Mouse (Mus musculus) hindbrain, embryonic 14.5 days (tissue): Measurements from ENCODE around the gene Syk. TPM values are rescaled to one million over a fixed set of nuclear protein-coding genes. Genes with fewer than 3 reads are reported as not detected.

Experiments
- ATAC-seq: fragments of 200-750 bp; cut with Nextera tagmentation; 2 replicates; pipeline ENCODE4 v1.8.0; 2017; ENCODE audit warnings: moderate number of reproducible peaks, mild to moderate bottlenecking, moderate TSS enrichment, moderate library complexity; ENCODE audit not compliant: low FRiP score
- DNase-seq: peaks from one replicate; pipeline ENCODE4 v3.0.0-alpha.2; 2015; ENCODE audit warnings: low spot score
- H3K27ac ChIP-seq: fragments of 300-500 bp; sonication (generic); 2 replicates; pipeline ENCODE4 v1.5.1; 2014; ENCODE audit warnings: mild to moderate bottlenecking, moderate library complexity
- H3K27me3 ChIP-seq: fragments of 300-500 bp; sonication (generic); 2 replicates; pipeline ENCODE4 v1.6.1; 2014; ENCODE audit warnings: mild to moderate bottlenecking, low read length, mixed read lengths; ENCODE audit not compliant: control insufficient read depth, insufficient read depth
- H3K36me3 ChIP-seq: fragments of 300-500 bp; sonication (generic); replicated peaks from 2 replicates; pipeline ENCODE4 v1.6.1; 2014; ENCODE audit not compliant: control insufficient read depth, insufficient read depth
- H3K4me1 ChIP-seq: fragments of 300-500 bp; sonication (generic); replicated peaks from 2 replicates; pipeline ENCODE4 v1.6.1; 2014; ENCODE audit warnings: antibody characterized with exemption, low read length, mixed read lengths; ENCODE audit not compliant: control insufficient read depth, insufficient read depth
- H3K4me2 ChIP-seq: fragments of 300-500 bp; sonication (generic); replicated peaks from 2 replicates; pipeline ENCODE4 v1.6.1; 2014; ENCODE audit warnings: mild to moderate bottlenecking, moderate library complexity
- H3K4me3 ChIP-seq: fragments of 300-500 bp; sonication (generic); replicated peaks from 2 replicates; pipeline ENCODE4 v1.5.1; 2014; ENCODE audit warnings: mild to moderate bottlenecking, low read length
- H3K9ac ChIP-seq: fragments of 300-500 bp; sonication (generic); 2 replicates; pipeline ENCODE4 v1.6.1; 2014
- H3K9me3 ChIP-seq: fragments of 300-500 bp; sonication (generic); 2 replicates; pipeline ENCODE4 v1.6.1; 2016; ENCODE audit warnings: low read length; ENCODE audit not compliant: control insufficient read depth
- WGBS: fragments of 180-500 bp; shearing (Covaris S2); extraction: QIAGEN DNeasy Blood & Tissue Kit; methylation state at CpG from one replicate; pipeline ENCODE4 v1.1.7; 2014; 5-methylcytosine and 5-hydroxymethylcytosine counted together
- polyA plus RNA-seq: library from polyadenylated mRNA; unstranded; fragments of >200 nt; fragmentation: Nextera tagmentation; extraction: Ambion mirVana; gene quantifications from 2 replicates; pipeline ENCODE4 v1.2.1, GENCODE M21; 2014

Syk gene
- polyA plus RNA-seq, 1 experiment from 2014 or later = 2.0 TPM

DNA sequence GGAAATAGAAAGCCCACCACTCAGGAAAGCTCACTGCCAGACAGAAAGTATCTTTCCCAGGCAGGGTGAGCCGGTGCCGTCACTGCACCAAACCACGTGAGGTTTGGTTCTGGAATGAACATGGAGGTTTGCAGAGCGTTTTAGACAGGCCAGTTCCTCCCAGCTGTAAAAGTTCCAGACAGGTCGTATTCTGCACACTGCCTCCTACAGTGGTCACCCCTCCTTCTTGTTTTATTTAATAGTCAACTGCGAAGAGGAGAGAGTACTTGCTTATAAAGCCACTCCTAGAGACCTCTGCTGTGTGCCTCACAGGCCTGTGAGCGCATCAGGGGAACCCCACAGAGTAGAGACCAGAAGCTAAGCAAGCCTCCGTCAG, 69.3 kb downstream of the Syk start:
- no peak overlapping the region for H3K27ac ChIP-seq
- H3K4me3 ChIP-seq = no peak overlapping the region
- DNase-seq (no peak), ATAC-seq (no peak)
- 88% methylated on average over 8 of the region's 8 CpGs for WGBS
- no peaks in the 10 kb centered on the region for H3K4me1 ChIP-seq
- no peak overlapping the region for H3K9ac ChIP-seq
- H3K36me3 ChIP-seq = no peaks in the 10 kb centered on the region
- H3K4me2 ChIP-seq = no peak overlapping the region
- H3K9me3 ChIP-seq = no peaks in the 10 kb centered on the region
- H3K27me3 ChIP-seq = no peaks in the 10 kb centered on the region

DNA sequence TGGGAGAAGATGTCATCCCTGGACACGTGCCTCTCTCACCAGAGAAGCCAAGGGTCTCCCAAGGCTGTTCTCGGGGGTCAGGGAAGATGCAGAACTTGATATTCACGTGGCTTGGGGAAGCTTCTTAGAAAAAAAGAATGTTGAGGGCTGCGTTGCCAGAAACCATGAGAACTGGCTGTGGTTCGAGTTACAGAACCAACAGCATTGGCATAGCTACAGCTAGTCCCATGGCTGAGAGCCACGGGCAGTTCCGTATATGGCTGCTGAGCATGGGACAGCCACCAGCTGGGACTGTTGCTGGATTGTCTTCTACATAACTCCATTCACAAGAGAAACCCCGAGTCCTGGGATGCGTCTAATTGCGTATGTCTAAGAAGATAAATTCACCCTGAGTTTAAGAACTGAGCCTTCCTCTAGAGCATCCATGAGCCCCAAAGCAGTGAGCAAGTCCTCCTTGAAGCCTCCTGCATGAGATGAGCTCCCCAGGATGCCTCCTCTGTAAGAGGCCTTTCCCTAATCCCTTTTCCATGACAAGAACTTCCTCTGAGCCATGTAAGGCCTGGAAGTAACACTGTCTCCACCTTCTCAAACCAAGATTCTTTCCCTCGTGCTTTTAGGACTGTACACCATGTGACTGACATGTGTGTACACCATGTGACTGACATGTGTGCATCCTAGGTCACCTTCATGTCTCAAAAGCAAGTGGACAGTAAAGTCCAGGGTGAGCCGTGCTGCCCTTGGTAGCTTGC, 71.3 kb downstream of the Syk start:
- WGBS = 79% methylated on average over 12 of the region's 12 CpGs

DNA sequence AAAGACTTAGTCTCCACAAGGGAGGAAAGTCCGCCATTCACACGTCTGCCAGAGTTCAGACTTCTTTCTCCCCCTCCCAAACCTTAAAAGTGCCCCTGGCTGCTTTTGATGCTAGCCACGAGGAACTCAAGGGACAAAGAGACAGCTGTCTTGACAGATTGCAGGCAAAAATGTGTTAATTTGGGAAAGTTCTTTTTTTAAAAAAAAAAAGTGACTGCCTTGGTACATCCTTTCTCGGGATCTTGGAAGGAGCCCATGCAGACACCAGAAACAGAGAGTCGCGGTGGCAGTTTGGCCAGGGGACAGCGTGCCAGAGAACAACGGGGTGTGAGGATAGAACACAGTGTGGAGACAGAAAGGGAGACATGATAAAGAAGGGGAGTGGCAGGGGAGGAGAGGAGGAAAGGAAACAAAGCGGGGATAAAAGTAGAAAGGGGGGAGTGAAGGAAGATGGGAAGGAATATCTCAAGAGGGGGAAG, 71.9 kb downstream of the Syk start:
- no peak overlapping the region for H3K4me2 ChIP-seq
- WGBS = 37% methylated on average over 9 of the region's 9 CpGs
- no peak overlapping the region for H3K27ac ChIP-seq
- no peaks in the 10 kb centered on the region for H3K9me3 ChIP-seq
- ATAC-seq = no peak
- H3K4me3 ChIP-seq = no peak overlapping the region
- no peak overlapping the region for H3K9ac ChIP-seq
- no peak for DNase-seq
- H3K4me1 ChIP-seq = no peaks in the 10 kb centered on the region
- no peaks in the 10 kb centered on the region for H3K36me3 ChIP-seq
- H3K27me3 ChIP-seq = no peaks in the 10 kb centered on the region

More for the DNA sequence above, 71.3 kb downstream of the Syk start:
- H3K9me3 ChIP-seq = no peaks in the 10 kb centered on the region
- H3K9ac ChIP-seq = no peak overlapping the region
- H3K36me3 ChIP-seq = no peaks in the 10 kb centered on the region
- H3K4me3 ChIP-seq = no peak overlapping the region
- H3K4me2 ChIP-seq = no peak overlapping the region
- H3K27ac ChIP-seq = no peak overlapping the region
- no peak for ATAC-seq
- H3K4me1 ChIP-seq = no peaks in the 10 kb centered on the region
- H3K27me3 ChIP-seq = no peaks in the 10 kb centered on the region
- no peak for DNase-seq

DNA sequence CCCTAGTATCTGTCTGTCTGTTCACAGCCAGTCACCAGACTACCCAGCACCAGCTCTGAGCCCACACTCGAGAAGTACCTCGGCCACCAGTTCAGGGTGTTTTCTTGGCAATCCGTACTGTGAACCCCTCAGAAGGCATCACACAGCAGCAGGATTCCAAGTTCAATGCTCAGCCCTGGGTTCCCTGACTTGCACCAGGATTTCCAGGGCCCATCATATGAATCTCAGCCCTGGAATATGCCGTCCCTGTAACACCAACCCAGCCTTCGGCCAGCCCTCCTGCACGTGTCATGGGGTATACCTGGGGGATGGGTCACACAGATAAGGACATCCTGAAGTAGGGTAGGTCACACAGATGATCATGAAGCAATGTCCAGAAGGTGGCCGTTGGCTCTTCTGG, 75.0 kb downstream of the Syk start:
- DNase-seq = no peak
- no peaks in the 10 kb centered on the region for H3K36me3 ChIP-seq
- no peak overlapping the region for H3K4me2 ChIP-seq
- no peak for ATAC-seq
- no peaks in the 10 kb centered on the region for H3K27me3 ChIP-seq
- no peaks in the 10 kb centered on the region for H3K4me1 ChIP-seq
- no peak overlapping the region for H3K27ac ChIP-seq
- no peak overlapping the region for H3K9ac ChIP-seq
- WGBS = 94% methylated on average over 7 of the region's 7 CpGs
- H3K9me3 ChIP-seq = no peaks in the 10 kb centered on the region
- H3K4me3 ChIP-seq = no peak overlapping the region

DNA sequence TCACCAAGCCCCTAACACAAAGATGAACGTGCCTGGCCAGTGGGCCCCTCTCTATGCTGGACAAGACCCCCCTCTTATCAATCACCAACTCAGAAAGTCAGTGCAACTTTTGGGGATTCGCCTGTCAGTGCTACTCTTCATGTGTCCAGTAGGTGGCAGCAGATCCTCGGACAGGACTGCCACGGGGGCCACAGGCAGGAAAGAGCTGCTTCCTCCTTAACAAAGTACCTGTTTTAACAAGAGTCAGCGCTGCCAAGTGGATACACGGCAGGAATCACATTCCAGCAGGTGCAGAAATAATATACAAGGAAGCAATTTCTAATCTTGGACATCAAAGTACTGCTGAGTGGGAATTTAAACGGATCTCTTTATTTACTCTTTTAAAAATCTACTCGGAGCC, 75.5 kb downstream of the Syk start:
- Histone ChIP-seq H3K4me2 (no peak overlapping the region), H3K9ac (no peak overlapping the region), H3K27ac (no peak overlapping the region), H3K27me3 (no peaks in the 10 kb centered on the region), H3K36me3 (no peaks in the 10 kb centered on the region), H3K4me3 (no peak overlapping the region), H3K4me1 (no peaks in the 10 kb centered on the region), H3K9me3 (no peaks in the 10 kb centered on the region)
- no peak for ATAC-seq
- WGBS = 12% methylated on average over 8 of the region's 8 CpGs
- peak; percentile 79 for DNase-seq

DNA sequence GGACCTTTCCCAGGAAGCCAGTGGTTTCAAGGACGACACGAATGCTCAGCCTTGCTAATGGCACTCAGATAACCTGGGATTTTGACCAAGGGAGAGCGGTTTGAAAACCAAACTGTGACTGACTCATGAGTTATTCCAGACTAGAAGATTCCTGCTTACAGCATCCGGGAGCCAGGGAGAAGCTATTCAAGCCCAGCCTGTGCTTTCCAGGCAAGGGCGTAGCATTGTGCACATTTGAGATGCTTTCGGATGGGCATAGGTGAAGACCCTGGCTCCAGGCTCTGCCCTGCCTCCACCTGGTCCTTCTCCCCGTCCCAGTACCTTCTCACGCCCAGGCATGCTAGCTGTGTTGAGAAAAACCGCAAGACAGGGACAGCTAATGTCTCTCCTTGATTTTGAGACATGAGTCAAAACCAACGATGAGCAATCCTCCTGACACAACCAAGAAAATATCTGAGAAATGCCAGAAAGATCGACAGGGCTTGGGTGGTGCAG, 76.2 kb downstream of the Syk start:
- Histone ChIP-seq H3K9me3 (no peaks in the 10 kb centered on the region), H3K9ac (no peak overlapping the region), H3K36me3 (no peaks in the 10 kb centered on the region), H3K27me3 (no peaks in the 10 kb centered on the region), H3K4me1 (no peaks in the 10 kb centered on the region), H3K27ac (no peak overlapping the region), H3K4me3 (no peak overlapping the region), H3K4me2 (no peak overlapping the region)
- WGBS = 88% methylated on average over 11 of the region's 11 CpGs
- no peak for DNase-seq
- ATAC-seq = no peak

DNA sequence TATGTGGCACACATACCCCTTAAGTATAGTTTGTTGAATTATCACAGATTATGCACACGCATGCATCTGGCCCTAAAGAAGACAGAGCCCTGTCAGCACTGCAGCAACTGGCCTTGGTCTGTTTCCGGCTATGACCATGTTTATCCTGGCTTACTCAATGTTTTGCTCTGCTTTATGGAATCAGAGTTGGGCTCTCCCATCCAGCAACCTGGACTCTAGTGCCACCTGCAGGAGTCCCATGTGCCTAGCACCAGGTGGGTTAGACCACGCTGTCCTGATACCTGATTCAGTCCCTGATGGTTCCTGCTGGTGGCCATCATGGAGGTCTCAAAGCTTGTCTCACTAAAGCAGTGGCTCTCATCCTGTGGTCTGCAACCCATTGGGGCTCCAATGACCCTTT, 86.9 kb downstream of the Syk start:
- Histone ChIP-seq H3K27ac (no peak overlapping the region), H3K9ac (no peak overlapping the region), H3K4me1 (no peaks in the 10 kb centered on the region), H3K27me3 (no peaks in the 10 kb centered on the region), H3K4me3 (no peak overlapping the region), H3K36me3 (no peaks in the 10 kb centered on the region), H3K9me3 (no peaks in the 10 kb centered on the region), H3K4me2 (no peak overlapping the region)
- WGBS = 68% methylated on average over 3 of the region's 3 CpGs
- ATAC-seq (no peak), DNase-seq (no peak)

DNA sequence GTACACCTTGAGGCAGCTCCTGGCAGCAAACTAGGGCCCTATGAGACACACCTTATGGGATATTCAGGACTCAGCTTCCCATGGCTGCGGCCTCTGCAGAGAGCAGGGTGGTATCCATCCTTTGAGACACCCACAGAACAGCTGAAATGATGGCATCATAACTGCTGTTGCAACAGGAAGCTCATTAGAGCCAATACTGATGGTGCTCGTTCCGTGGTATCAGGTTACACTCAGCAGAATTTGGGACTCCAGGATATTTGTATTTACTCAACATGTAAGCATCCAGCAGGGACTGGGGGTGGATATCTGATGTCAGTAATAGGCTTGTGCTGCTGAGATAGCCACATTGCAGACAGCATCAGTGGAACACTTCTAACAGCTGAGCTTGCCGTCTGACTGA, 90.3 kb downstream of the Syk start:
- WGBS = 76% methylated on average over 4 of the region's 4 CpGs
- Histone ChIP-seq H3K27ac (no peak overlapping the region), H3K4me3 (no peak overlapping the region), H3K9me3 (no peaks in the 10 kb centered on the region), H3K4me2 (no peak overlapping the region), H3K27me3 (no peaks in the 10 kb centered on the region), H3K36me3 (no peaks in the 10 kb centered on the region), H3K4me1 (no peaks in the 10 kb centered on the region), H3K9ac (no peak overlapping the region)
- DNase-seq (no peak), ATAC-seq (no peak)

DNA sequence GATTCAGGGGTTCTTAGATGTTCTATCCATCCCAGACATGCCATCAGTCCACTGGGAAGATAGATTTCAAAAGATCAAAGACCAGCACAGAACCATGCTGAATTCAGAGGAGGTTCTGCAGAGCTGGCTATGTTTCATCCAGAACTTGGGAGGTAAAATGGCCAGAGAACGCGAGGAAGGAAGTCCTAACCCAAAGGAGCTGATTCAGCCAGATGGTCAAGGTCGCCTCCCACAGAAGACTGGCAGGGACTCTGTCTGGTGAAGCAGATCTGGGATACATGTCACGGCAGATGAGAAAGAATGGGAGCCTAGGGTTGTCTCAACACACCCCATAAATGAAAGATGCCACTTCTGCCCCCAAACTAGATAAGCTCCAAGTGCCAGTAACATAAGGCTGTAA, 90.9 kb downstream of the Syk start:
- no peak for ATAC-seq
- Histone ChIP-seq H3K27ac (no peak overlapping the region), H3K4me2 (no peak overlapping the region), H3K4me3 (no peak overlapping the region), H3K9ac (no peak overlapping the region), H3K27me3 (no peaks in the 10 kb centered on the region), H3K9me3 (no peaks in the 10 kb centered on the region), H3K36me3 (no peaks in the 10 kb centered on the region), H3K4me1 (no peaks in the 10 kb centered on the region)
- no peak for DNase-seq
- WGBS = 83% methylated on average over 4 of the region's 4 CpGs

DNA sequence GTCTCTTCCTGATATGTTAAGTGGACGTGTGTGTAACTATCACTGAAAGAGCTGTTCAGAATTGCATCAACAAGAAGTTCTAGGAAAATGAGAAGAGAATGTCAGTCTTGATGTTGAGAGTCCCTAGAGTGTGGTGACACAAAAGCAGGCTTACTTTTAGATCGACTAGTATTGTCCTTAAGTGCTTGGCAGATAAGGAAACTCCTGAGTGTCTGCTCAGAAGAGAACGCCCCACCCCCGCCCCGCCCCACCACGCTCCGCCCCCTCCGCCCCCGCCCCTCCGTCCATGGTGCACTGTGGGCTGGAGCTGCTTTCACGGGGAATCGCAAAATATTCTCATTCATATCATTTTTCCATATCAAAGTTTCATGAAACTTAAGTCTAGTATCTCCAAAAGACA, 91.9 kb downstream of the Syk start:
- H3K36me3 ChIP-seq = no peaks in the 10 kb centered on the region
- DNase-seq (no peak), ATAC-seq (no peak)
- H3K4me1 ChIP-seq = no peaks in the 10 kb centered on the region
- no peak overlapping the region for H3K4me2 ChIP-seq
- no peaks in the 10 kb centered on the region for H3K9me3 ChIP-seq
- no peak overlapping the region for H3K9ac ChIP-seq
- 55% methylated on average over 12 of the region's 12 CpGs for WGBS
- no peak overlapping the region for H3K27ac ChIP-seq
- no peak overlapping the region for H3K4me3 ChIP-seq
- no peaks in the 10 kb centered on the region for H3K27me3 ChIP-seq
